Mouse (Mus musculus) right cerebral cortex, postnatal 25 days (tissue): ENCODE data around the gene Banp.

Experiments used
- DNase-seq: peaks from one replicate; pipeline ENCODE4 v3.0.0; 2022

Gene Banp

GRCm38 (mm10) chr8:122071193-122071592 lies 121.6 kb downstream of the Banp start:
- DNase-seq = no peak

GRCm38 (mm10) chr8:122073964-122074363 lies 124.4 kb downstream of the Banp start:
- DNase-seq = no peak

GRCm38 (mm10) chr8:122074442-122074841 lies 124.9 kb downstream of the Banp start:
- no peak for DNase-seq

GRCm38 (mm10) chr8:122074977-122075376 lies 125.4 kb downstream of the Banp start:
- DNase-seq = no peak

- no peak for DNase-seq
These were observed 126.8 kb downstream of the Banp start for GRCm38 (mm10) chr8:122076183-122076842.

- DNase-seq = no peak
These were observed 128.8 kb downstream of the Banp start for GRCm38 (mm10) chr8:122078321-122078720.
